Mouse (Mus musculus) liver, adult 2 months (tissue): Measurements from ENCODE around the gene Htr5a.

Source experiments
- CTCF ChIP-seq: fragments of 200-500 bp; IDR thresholded peaks from 2 replicates; pipeline ENCODE4 v1.5.1; 2011; ENCODE audit warnings: low read depth, low read length, control low read depth
- POLR2A ChIP-seq: fragments of 200-500 bp; IDR thresholded peaks from 2 replicates; pipeline ENCODE4 v1.6.1; 2011; ENCODE audit warnings: low read length, control low read depth; ENCODE audit not compliant: insufficient read depth; ENCODE audit errors: extremely low read depth

DNA sequence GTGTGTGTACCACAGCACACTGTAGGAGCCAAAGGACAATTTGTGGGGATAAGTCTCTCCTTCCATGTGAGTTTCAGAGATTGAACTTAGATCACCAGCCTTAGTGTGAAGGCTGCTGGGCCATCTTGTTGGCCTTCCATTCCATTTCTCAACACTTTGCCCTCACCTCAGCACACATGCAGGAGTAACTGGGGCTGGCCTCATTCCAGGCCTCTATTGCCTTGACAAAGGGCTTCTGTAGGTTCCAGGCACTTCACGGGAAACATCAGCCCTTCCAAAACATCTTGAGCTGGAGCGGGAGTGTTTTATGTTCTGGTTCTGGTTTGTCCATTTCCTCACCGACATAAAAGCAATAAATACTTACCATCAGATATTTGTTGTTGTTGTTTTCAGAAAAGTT, 54.0 kb downstream of the Htr5a start:
- no peak for TF ChIP-seq POLR2A
- TF ChIP-seq CTCF: no peak
